Mouse (Mus musculus) c-Kit-positive CD71-positive TER-119-negative erythroid progenitor cells, embryonic 14.5 days (primary cell): ENCODE measurements around the gene Slc17a5.
"Not testable (repeated sequence)": the region's sequence is repeated elsewhere in the genome, so short reads cannot be mapped to it uniquely, and the experiment has no call there.

Experiments
- DNase-seq: peaks from one replicate; pipeline ENCODE4 v3.0.0-alpha.2; 2013; ENCODE audit warnings: low read depth

The Slc17a5 gene

GRCm38 (mm10) chr9:78520127-78520779 is 67.6 kb downstream of the Slc17a5 start:
- no peak for DNase-seq

DNA sequence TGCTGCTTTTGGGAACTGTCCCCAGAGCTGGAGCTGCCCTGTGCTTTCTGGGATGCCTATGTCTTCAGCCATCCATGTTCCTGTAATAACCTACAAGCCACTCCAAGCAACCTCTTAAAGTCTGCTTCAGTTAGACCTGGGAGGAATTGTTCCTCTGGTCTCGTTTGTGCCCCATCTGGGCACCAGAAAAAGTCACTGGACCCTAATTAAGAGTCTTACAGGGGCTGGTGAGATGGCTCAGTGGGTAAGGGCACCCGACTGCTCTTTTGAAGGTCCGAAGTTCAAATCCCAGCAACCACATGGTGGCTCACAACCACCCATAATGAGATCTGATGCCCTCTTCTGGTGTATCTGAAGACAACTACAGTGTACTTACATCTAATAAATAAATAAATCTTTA is 70.6 kb downstream of the Slc17a5 start:
- not testable (repeated sequence) for DNase-seq

DNA sequence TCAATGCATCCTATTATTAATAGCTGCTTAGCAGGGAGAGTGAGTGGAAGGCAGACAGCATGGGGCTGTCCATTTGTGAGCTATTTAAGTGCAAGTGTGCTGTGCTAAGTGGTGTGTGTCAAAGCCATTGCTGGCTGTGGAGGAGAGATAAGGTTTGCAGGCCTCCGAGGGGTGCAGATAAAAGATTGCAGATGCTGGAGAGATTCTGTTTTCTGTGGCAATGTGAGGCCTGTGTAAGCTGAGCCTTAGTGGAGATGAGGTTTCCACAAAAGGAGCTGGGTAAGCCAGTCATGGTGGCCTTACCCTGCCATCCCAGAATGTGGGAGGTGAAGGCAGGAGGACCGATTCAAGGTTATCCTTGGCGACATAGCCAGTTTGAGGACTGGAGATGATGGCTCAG is 71.7 kb downstream of the Slc17a5 start:
- DNase-seq, result peak; percentile 53

GRCm38 (mm10) chr9:78514681-78515080 is 73.2 kb downstream of the Slc17a5 start:
- no peak for DNase-seq

DNA sequence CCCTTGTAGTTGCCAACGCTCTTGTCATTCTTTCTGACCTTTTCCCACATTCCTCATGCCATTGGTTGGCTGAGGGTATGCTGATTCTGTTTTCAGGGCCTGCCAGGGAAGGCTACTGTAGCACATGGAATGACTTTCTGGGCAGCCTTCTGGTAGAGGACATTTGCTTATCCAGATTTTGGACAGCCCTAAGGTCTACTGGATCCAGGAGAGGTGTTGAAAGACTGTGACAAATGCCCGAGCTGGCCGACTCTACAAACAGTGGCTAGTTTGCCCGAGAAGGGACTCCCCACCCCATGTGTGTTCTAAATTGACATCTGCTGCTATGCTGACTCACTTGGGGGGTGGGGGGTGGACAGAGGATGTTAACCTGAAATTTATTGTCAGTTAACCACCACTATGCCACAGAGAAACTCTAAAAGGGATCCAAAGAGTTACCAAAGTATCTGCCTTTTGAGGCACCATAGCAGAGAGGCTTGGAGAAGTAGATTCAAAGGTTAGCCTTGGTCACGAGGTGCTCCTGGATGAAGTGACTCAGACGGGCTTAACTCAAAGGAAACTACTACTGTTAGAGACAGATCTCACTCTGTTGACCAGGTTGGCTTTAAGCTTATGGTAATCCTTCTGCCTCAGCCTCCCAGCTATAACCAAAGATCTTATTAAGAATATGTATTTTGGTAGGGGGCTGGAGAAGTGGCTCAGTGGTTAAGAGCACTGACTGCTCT is 73.9 kb downstream of the Slc17a5 start:
- no peak for DNase-seq

DNA sequence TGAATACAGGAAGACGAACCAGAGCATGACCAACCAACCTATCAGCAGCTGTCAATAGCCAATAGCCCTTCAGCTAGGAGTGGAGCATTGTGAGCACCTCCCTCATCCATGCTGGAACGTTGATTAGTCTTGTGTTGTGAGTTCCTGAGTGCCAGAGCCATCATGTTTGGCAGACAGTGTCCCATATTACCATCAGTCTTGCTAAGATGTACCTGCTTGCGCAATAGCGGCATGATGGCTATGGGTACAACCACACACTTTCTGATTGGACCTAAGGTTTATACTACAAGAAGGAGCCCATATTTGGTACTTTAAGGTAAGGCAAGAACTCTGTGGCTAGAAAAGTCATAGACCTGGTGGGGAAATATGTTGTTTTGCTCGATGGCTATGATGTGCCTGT is 76.1 kb downstream of the Slc17a5 start:
- DNase-seq, result no peak

DNA sequence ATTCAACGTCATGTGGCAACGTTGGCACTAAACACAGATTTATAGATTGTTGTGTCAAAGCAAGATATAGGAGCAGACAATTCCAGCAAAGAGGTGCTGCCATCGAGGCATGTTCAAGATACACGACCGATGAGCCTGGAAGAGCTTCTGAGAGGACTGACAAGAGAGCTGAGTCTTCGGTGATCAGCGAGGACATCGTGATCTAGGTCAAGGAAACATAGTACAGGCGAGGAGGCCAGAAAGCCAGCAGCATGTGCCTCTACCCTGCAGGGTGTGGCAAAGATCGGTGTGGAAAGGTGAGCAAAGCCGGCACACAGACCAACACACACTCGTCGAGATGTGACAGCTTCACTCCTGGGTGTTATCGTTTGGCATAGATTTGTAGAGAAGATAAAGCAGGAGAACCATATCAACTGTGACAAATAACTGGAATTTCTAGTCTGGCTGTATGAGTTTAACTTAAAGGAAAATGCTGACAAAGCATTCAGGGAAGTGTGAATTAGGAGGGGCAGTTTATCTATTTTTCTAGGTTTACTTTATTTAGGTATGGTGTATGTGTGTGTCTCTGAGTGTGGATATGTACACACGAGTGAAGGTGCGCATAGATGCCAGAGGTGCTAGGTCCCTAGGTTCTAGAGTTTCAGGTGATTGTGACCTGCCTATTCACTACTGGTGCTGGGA is 79.6 kb downstream of the Slc17a5 start:
- no peak for DNase-seq

DNA sequence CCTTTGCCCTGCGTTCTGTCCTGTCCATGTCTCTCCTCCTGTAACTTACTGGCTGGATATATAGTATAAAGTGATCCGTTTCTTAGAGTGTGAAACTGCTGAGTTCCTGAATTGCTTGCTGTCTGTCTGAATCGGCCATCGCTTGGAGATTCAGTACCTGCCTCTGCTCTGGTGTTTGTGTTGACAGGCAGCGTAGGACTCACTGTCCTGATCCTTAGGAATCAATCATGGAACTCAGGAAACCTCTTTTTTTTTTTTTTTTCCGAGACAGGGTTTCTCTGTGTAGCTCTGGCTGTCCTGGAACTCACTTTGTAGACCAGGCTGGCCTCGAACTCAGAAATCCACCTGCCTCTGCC is 81.1 kb downstream of the Slc17a5 start:
- DNase-seq, result no peak

DNA sequence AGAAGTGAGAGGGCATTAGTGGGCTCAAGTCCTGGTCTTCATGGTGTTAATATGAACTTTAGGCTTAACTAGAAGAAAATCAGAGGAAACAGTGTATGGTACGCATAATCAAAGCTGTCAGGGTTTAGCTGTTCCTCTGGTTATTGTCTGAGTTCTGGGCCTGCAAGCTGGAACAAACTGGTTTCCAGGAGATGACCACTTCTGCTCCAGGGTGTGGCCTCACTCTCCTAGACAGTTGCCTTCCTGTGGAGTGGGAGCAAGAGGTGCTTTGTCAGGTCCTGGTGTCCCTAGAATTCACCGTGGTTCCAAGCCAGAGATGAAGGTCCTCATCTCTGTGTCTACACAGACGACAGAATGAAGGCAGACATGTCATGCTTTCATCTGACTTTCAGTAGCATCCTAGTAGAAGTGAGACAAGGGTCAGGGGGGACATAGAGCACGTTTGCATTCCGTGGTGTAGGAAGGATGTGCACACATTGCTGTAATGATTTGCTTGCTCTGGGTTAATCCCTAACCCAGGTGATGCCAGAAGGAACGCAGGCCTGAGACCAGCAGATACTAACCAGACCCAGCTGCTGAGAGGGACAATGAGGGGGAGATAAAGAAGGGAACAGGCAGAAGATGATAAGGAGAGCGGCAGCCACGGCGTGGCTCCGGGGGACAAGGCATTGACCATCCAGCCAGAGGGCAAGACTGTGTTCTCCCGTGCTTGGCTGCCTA is 81.7 kb downstream of the Slc17a5 start:
- no peak for DNase-seq

DNA sequence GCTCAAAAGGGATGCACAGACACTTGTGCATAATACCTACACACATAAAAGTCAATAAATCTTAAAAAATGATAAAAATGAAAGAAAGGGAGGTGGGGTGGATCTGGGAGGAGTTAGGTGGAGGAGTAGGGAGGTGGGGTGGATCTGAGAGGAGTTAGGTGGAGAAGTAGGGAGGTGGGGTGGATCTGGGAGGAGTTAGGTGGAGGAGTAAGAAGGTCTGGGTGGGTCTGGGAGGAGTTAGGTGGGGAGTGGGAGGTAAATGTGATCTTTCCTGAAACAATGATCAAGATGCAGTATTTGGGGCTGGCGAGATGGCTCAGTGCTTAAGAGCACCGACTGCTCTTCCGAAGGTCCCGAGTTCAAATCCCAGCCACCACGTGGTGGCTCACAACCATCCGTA is 82.6 kb downstream of the Slc17a5 start:
- DNase-seq, result no peak

DNA sequence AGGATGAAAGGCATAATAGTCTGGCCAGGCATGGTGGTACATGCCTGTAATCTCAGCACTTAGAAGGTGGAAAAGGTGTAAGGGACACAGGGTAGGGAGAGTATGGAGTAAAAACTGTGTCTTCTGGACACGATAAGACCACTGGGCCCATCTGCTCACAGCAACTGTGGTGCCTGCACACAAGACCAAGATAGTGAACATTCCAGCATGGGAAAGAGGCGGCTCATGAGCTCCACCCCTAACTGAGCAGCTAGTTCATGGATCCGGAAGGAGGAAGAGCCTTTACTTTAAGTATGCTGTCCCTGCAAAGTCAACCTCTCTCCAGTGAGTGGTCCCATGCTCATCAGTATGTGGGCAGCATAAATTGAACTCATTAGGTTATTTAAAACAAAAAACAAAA is 83.2 kb downstream of the Slc17a5 start:
- no peak for DNase-seq

DNA sequence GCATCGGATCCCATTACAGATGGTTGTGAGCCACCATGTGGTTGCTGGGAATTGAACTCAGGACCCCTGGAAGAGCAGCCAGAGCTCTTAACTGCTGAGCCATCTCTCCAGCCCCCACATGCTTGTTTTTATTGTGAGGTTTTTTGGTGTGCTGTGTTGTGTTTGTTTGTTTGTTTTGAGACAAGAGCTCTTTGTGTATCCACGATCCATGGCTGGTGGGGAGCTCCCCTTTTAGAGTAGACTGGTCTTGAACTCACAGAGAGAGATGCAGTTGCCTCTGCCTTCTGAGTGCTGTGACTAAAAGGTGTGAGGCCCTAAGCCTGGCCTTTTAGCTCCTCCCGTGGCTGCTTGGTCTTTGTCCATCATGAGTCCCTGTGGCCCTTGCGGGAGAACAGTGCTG is 83.7 kb downstream of the Slc17a5 start:
- no peak for DNase-seq

- no peak for DNase-seq
These were observed 84.4 kb downstream of the Slc17a5 start for GRCm38 (mm10) chr9:78503223-78504079.

GRCm38 (mm10) chr9:78501284-78501683 is 86.6 kb downstream of the Slc17a5 start:
- DNase-seq, result no peak

- no peak for DNase-seq
These were observed 87.5 kb downstream of the Slc17a5 start for GRCm38 (mm10) chr9:78500386-78500785.

DNA sequence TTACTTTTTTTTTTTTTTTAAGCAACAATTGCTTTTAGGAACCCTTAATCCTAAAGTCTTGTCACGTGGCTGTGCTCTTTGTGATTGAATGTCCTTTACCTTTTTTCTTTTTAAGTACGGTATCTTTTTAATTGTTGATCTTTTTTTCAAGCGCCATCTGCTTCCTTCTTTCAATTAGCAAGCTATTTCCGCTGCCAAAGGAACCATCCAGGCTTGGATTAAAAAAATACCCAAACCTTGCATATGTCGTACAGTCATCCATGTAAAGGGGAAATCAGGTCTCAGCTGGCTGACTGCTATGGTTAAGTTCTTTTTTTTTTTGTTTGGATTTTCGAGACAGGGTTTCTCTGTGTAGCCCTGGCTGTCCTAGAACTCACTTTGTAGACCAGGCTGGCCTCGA is 94.7 kb downstream of the Slc17a5 start:
- DNase-seq, result no peak

DNA sequence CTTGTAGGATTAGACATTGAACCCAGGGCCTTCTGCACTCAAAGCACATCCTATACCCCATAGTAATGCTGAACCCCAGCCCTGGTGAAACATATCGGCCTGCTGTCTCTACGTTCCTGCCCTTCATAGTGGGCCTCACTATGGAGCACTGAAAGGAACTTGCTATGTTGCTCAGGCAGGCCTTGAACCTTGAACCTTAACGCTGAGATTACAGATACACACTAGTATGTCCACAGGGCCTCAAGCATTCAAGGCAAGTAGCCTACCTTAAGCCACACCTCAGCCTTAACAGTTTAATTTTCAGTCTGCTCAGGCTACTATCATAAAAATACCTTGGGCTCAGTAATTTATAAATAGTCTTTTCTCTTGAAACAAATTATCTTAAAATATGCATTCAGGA is 95.6 kb downstream of the Slc17a5 start:
- DNase-seq, result no peak

- DNase-seq, result no peak
These were observed 96.7 kb downstream of the Slc17a5 start for GRCm38 (mm10) chr9:78491169-78491568.

DNA sequence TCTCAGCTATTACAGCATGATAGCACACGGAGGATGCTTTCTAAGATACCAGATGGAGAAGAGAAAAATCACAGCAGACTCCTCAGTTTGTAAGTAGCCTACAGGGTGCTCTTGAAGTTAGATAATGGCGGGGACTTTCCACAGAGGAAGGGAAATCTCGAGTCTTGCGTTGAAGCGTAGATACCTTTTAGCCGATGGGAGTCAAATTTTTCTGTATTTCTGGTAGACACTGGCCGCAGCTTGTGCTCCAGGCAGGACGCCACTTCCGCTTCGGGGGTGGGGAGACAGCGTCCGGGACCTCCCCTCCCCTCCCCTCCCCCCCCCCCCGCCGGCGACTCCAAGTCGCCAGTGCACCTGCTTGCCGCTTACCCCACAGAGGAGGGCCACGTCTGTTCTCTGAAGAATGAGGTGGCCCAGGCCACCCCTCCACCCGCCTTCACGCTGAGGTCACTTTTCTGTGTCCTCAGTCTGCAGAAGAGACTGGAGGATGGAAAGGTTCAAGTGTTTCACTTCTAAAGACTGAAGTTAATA is 98.9 kb downstream of the Slc17a5 start, which contains the start of gene Eef1a1:
Gene Eef1a1 (minus strand): TSS at position 262 of the 531 bp plus-strand sequence.
- no peak for DNase-seq

GRCm38 (mm10) chr9:78488021-78488420 is 99.8 kb downstream of the Slc17a5 start:
- DNase-seq, result not testable (repeated sequence)
